15 mouse cellular contexts compared by ENCODE assay signal in the genomic region with DNA sequence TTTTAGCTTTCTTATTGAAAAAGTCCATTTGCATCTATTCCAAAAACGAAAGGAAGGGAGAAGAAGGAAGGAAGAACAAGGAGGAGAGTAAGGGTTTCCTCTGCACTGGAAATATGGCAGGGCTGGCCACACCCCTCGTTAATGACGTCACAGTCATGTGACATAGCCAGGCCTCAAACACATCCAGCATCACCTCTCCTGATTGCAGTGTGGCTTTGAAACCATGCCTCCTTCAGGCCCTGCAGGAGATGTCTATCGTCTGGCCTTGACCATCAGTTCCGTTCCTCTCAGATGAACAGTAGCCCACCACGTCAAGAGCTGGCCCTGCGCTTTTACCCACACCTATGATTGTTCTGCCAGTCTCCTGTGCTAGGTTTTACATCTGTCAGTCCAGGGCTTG. TPM values are rescaled to one million over a fixed set of nuclear protein-coding genes. Genes with fewer than 3 reads are reported as not detected.
DNase-seq lines count a peak whose midpoint lies in the region; ATAC-seq and TF ChIP-seq lines count a peak whose summit lies in the region.
"Had no signal": no experiment of that assay in that cellular context is flagged by ENCODE, and none has a peak within 500 bp of the region (broad histone marks: within the 10 kb centered on the region; RNA-seq: fewer than 3 reads in every experiment).

No protein-coding gene starts in this region.

- no peaks in the 10 kb centered on the region for H3K4me1 ChIP-seq in liver, postnatal 0 days (ENCODE audit: insufficient read depth)
- no peaks in the 10 kb centered on the region for H3K4me1 ChIP-seq in liver, embryonic 12.5 days
- H3K4me1 ChIP-seq: forebrain, embryonic 12.5 days; heart, embryonic 13.5 days; hindbrain, embryonic 12.5 days had no signal

- peaks cover 3% of the 10 kb centered on the region; the same call in 1 of the 2 replicates for H3K9me3 ChIP-seq in liver, postnatal 0 days (ENCODE audit: low read length)
- H3K9me3 ChIP-seq in liver, embryonic 12.5 days (replicated peaks), result no peaks in the 10 kb centered on the region
- H3K9me3 ChIP-seq: embryonic facial prominence, embryonic 12.5 days; forebrain, embryonic 12.5 days; heart, embryonic 13.5 days; hindbrain, embryonic 12.5 days had no signal

- WGBS in liver, postnatal 0 days (ENCODE audit: insufficient replicate concordance), result 64% methylated on average over 7 of the region's 7 CpGs
- 59% methylated on average over 7 of the region's 7 CpGs for WGBS in liver, embryonic 12.5 days (ENCODE audit: insufficient replicate concordance)

- no peak overlapping the region for H3K4me2 ChIP-seq in liver, postnatal 0 days (ENCODE audit: low read depth, low read length)
- H3K4me2 ChIP-seq in liver, embryonic 12.5 days, result no peak overlapping the region
- H3K4me2 ChIP-seq: embryonic facial prominence, embryonic 12.5 days; forebrain, embryonic 12.5 days; heart, embryonic 13.5 days; hindbrain, embryonic 12.5 days had no signal

- no peak overlapping the region for H3K27ac ChIP-seq in liver, postnatal 0 days (ENCODE audit: low read depth)
- no peak overlapping the region for H3K27ac ChIP-seq in liver, embryonic 12.5 days
- H3K27ac ChIP-seq: embryonic facial prominence, embryonic 12.5 days; forebrain, embryonic 12.5 days; gastrocnemius, adult 2 months; heart, embryonic 13.5 days; hindbrain, embryonic 12.5 days had no signal

- no peak for TF ChIP-seq CTCF in liver, postnatal 0 days (IDR thresholded peaks at IDR 0.05; ENCODE audit: low read depth)

- H3K36me3 ChIP-seq in liver, postnatal 0 days (replicated peaks; ENCODE audit: insufficient read depth, low read length), result no peaks in the 10 kb centered on the region
- no peaks in the 10 kb centered on the region for H3K36me3 ChIP-seq in liver, embryonic 12.5 days
- H3K36me3 ChIP-seq: embryonic facial prominence, embryonic 12.5 days; forebrain, embryonic 12.5 days; heart, embryonic 13.5 days; hindbrain, embryonic 12.5 days had no signal

- ATAC-seq in liver, postnatal 0 days, result no peak
- ATAC-seq in liver, embryonic 12.5 days, result no peak
- ATAC-seq in granulocyte monocyte progenitor cell, adult 5-6 weeks (replicated peaks; ENCODE audit: poor library complexity, severe bottlenecking), result peak; percentile 29

- peak; percentile 26 for DNase-seq in liver, postnatal 0 days
- DNase-seq in 3T3-L1 (ENCODE audit: low read depth, low spot score) (peak; percentile 50), MEL-GATA-1-ER (ENCODE audit: extremely low read depth, low read depth) (peak; percentile 8)
- no peak for DNase-seq in frontal cortex, adult 2 months (ENCODE audit: extremely low spot score in 1 of 2, low spot score in 1 of 2)
- no peak for DNase-seq in frontal cortex, postnatal 14 days (ENCODE audit: low spot score in 2 of 2)
- DNase-seq: liver had no signal

- H3K9ac ChIP-seq in liver, postnatal 0 days (replicated peaks), result no peak overlapping the region
- H3K9ac ChIP-seq in liver, embryonic 12.5 days, result no peak overlapping the region
- H3K9ac ChIP-seq: embryonic facial prominence, embryonic 12.5 days; forebrain, embryonic 12.5 days; heart, embryonic 13.5 days; hindbrain, embryonic 12.5 days had no signal

- H3K27me3 ChIP-seq in liver, postnatal 0 days (ENCODE audit: insufficient read depth, low read length), result no peaks in the 10 kb centered on the region
- H3K27me3 ChIP-seq in liver, embryonic 12.5 days (replicated peaks), result no peaks in the 10 kb centered on the region; the same call in 1 of the 2 replicates
- H3K27me3 ChIP-seq: embryonic facial prominence, embryonic 12.5 days; heart, embryonic 13.5 days; hindbrain, embryonic 12.5 days had no signal

- H3K4me3 ChIP-seq in liver, postnatal 0 days (ENCODE audit: low read depth, low read length), result no peak overlapping the region
- H3K4me3 ChIP-seq in liver, embryonic 12.5 days, result no peak overlapping the region
- H3K4me3 ChIP-seq: embryonic facial prominence, embryonic 12.5 days; forebrain, embryonic 12.5 days; gastrocnemius, adult 2 months; heart, embryonic 13.5 days; hindbrain, embryonic 12.5 days had no signal

- no peak for TF ChIP-seq EP300 in liver, postnatal 0 days (IDR thresholded peaks at IDR 0.05; ENCODE audit: low read depth)

RNA-seq across cellular contexts. Expression of a gene that starts 7.8 kb away (rescaled TPM):
- not detected in 2 replicates for polyA plus RNA-seq in liver, postnatal 0 days (2015; fragmentation: Nextera tagmentation; extraction: Ambion mirVana)
- polyA plus RNA-seq in liver, embryonic 12.5 days (2016; fragmentation: Nextera tagmentation; extraction: Ambion mirVana), result 0.38 TPM in 1 of 2 replicates, not detected in the other
- 9.4 and 25.4 TPM in 2 replicates for total RNA-seq in granulocyte monocyte progenitor cell, adult 5-6 weeks (2014; fragmentation: Nextera tagmentation)
- 22.0 and 28.2 TPM in 2 replicates for total RNA-seq in granulocyte monocyte progenitor cell, adult 5-6 weeks (2017)
- polyA plus RNA-seq in frontal cortex, adult 2 months (2012; rRNA removed), result 0.36 and 0.70 TPM in 2 replicates
- total RNA-seq: gastrocnemius, adult 2 months had no signal

RNA-seq across cellular contexts. Expression of a gene that starts 40.5 kb away (rescaled TPM):
- polyA plus RNA-seq in liver, postnatal 0 days (2015; fragmentation: Nextera tagmentation; extraction: Ambion mirVana), result not detected in 2 replicates
- not detected in 2 replicates for polyA plus RNA-seq in liver, embryonic 12.5 days (2016; fragmentation: Nextera tagmentation; extraction: Ambion mirVana)
- not detected in 2 replicates for total RNA-seq in granulocyte monocyte progenitor cell, adult 5-6 weeks (2014; fragmentation: Nextera tagmentation)
- total RNA-seq in granulocyte monocyte progenitor cell, adult 5-6 weeks (2017), result not detected in 2 replicates
- 5.3 and 5.4 TPM in 2 replicates for polyA plus RNA-seq in frontal cortex, adult 2 months (2012; rRNA removed)
- total RNA-seq: gastrocnemius, adult 2 months had no signal
- polyA plus RNA-seq: forebrain, embryonic 12.5 days; lung, postnatal 0 days; stomach, embryonic 14.5 days had no signal

Comparison
In these comparisons a context has a peak if more than half of its experiments do, and no peak if none do; other contexts are left out.
1. DNase-seq: peak in liver, postnatal 0 days (single experiment), 3T3-L1 (single experiment) and MEL-GATA-1-ER (single experiment); none in frontal cortex, adult 2 months (0 of 2) and frontal cortex, postnatal 14 days (0 of 2).